Mouse (Mus musculus) heart, postnatal 36 days (tissue): ENCODE data around the gene Mybpc1. TPM values are rescaled to one million over a fixed set of nuclear protein-coding genes. Genes with fewer than 3 reads are reported as not detected.

Experiments
- DNase-seq, 2 experiments: peaks; one replicate each; pipeline ENCODE4 v3.0.0; 2021 to 2022
- intact Hi-C: fragments of 180-260 bp; cut with DNase I; formaldehyde crosslinking; loops from one replicate; pipeline ENCODE4 v1.15.1; 2025
- total RNA-seq, 2 experiments: library from RNA; stranded (reverse); gene quantifications; 2 replicates each; pipeline ENCODE4 v1.2.3; 2021

The Mybpc1 gene
- under 1 TPM; 0.39 to 0.49 TPM for total RNA-seq

- intact Hi-C loops = no loop called here
- no peak for DNase-seq
These were observed at the start of gene Mybpc1 for GRCm38 (mm10) chr10:88604943-88605342. Mybpc1 (minus strand) TSS chr10:88605152.

DNA sequence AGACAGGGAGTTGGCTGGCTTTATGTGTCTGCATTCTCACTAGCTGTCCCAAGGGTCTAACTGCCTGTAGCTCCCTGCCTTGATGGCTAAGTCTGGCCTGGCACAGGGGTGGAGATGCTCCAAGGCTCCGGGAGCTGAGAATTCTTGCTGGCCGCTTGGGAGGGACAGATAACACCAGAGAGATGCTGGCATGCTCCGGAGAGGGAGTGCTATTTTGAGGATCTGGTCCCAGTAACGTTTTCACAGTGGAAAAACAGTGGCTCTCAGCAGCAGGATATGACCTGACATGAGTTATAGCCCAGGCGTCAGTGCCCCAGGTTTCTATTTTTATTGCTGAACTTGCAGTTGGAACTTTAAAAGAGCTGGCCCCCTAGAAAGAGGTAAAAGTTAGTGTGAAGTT is 40.5 kb upstream of the Mybpc1 start:
- intact Hi-C loops = no loop called here

GRCm38 (mm10) chr10:88631330-88631953 is 26.5 kb upstream of the Mybpc1 start:
- DNase-seq = no peak

More for the DNA sequence above, 40.5 kb upstream of the Mybpc1 start:
- peak; percentile 8 to 32 for DNase-seq

DNA sequence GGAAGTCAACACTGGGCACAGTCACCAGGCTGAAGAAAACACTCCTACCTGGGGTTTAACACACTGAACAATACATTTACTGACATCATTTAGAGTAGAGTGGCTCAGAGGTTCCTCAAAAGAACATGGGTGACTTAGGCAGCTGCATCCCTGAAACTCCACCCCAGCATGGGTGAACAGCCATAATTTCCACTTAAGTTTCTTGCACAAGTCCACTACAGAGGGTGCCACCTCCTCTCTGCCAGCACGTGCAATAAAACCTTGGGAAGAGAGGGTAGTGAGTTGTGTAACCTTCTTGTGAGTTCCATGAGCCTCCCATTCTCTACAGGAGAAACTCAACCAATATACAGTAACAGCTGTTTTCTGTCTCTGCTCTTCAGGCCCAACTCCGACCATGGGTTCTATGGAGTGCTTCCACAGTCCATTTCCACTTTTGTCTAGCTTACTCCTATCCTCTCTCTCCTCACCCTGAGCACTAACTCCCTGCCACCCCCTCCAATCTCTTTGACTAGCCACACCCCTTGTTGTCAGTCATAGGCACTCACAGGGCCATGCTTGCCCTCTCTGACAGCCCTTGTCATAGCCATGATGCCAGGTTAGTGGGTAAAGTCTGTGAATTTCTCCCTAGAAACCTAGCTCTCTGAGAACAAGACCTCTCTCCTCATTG is 25.8 kb upstream of the Mybpc1 start:
- intact Hi-C loops = no loop called here
- DNase-seq = no peak

More at GRCm38 (mm10) chr10:88631330-88631953, 26.5 kb upstream of the Mybpc1 start:
- intact Hi-C loops = no loop called here

DNA sequence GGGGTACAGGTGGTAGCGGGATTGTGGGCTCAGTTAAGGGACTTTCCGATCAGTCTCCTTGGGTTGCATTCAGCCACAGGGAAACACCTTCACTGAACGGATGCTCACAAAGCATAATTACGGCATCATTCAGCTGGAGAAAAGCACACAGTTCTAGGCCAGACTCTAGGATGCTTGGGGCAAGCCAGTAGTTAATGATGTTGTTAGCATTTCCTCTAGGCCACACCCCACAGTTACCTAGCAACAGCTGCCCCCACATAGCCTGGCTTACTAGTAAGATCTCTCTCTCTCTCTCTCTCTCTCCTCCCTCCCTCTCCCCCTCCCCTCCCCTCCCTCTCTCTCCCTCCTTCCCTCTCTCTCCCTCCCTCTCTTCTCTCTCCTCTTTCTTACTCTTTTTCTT is 22.1 kb upstream of the Mybpc1 start:
- no peak for DNase-seq
- intact Hi-C loops = no loop called here

DNA sequence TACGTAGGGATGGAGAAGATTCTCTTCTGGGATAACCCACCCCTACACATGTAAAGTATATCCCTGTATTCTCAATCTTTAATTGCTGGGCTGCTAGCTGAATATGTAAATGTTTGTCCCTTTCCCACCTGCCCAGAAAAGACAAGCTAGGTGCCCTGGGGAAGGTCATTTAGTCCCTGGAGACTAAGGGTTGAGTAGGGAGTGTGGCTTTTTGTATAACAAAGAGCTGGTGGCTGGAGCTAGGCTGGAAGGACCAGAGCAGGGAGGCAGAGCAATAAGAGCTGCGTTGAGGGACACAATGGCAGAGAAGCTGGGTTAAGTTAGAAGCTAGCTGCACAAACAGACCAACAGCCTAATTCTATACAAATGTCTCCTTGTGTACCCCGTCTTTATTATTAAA is 21.2 kb upstream of the Mybpc1 start:
- no peak for DNase-seq
- intact Hi-C loops = no loop called here

DNA sequence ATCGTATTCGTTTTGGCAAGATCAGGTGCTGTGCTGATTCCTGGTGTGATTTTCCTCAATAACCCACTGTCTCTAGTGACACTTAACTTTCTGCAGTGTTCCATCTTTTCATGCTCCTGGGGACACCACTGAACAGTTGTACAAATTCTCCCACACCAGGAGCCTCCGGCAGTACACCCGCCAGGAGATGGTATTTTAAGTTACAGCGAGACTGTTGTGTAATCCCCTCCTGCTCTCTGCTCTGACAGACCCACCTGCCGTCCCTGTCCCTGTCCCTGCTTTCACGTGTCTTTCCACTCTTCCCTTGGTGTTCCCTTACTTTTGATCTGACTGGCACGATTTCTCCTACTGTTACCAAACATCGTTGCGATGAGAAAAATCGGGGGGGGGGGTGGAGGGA is 19.3 kb upstream of the Mybpc1 start:
- intact Hi-C loops = no loop called here

DNA sequence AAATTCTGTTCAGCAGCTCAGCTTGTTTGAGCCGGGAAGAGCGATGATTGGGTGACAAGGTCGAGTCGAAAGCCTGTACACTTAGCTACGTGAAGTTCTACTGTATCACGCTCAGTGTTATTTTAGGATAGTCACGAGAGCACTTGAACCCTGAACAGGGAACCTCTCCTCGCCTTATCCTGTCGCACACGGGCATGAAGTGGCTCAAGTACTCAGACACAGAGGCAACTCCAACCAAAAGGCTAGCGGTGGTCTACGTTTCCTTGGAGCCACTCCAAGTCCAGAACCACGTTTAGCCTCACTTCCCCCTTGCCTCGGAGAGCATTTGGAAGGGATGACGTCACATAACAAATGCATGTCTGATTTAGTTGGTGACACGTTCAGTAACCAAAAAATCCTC is 17.7 kb upstream of the Mybpc1 start:
- DNase-seq = peak; percentile 6 to 33
- intact Hi-C loops = no loop called here

More for the DNA sequence above, 19.3 kb upstream of the Mybpc1 start:
- DNase-seq = no peak

- DNase-seq = no peak
- intact Hi-C loops = no loop called here
These were observed 15.9 kb upstream of the Mybpc1 start for GRCm38 (mm10) chr10:88620809-88621208.

- no peak for DNase-seq
- intact Hi-C loops = no loop called here
These were observed 8.1 kb upstream of the Mybpc1 start for GRCm38 (mm10) chr10:88613051-88613450.

DNA sequence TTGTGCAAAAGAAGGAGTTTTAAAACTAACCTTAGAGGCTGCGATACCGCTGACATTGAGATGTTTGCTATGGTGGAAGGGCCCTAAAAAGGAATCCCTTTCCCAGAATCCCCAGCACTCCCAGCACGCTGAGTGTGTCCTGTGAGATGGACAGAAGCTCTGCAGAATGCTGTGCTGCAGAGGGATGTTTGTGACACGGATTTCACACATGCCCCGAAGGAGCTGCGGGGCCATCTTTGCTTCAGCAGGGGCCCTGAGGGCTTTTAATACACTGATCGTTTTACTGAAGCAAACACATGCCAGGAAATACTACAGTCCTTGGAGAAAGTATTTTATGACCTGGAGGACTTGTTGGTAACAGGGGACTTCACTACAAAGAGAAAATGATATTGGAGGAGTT is 1.7 kb upstream of the Mybpc1 start:
- no peak for DNase-seq
- intact Hi-C loops = no loop called here

DNA sequence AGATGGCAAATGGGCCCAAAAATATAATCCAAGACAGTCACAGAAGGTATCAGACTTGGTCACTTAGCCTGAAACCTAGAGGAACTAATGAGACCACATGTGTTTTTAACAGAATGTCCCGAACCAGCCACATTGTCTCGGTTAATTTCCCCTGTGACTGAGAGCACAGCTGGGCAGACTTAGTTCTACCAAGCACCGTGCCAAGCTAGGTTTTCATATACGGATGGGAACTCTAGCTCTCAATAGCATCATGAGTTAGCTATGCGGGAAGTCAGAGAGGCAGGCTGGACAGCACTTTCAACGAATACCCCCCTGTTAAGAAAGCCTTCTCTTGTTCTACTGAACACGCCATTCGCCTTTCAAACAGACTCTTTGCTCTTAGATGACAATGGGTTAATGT is 1.1 kb upstream of the Mybpc1 start:
- DNase-seq = no peak
- intact Hi-C loops = no loop called here

DNA sequence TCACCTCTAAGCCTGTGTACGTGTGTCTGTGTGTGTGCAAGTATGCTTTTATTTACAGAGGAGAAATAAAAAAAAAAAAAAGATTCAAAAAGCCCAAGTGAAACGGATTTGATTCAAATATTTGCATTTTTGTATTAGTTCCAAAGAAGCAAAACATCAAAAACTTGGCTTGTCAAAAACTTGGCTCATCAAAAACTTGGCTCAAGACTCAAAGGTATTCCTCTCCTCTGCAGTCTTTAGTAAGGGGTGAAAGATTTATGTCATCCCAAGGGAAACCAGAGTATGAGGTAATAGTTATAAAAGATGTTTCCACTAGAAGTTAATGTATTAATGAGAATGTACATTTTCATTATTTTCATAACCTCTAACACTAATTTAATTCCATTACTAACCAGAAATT is 1.2 kb downstream of the Mybpc1 start:
- DNase-seq = no peak
- intact Hi-C loops = no loop called here

- intact Hi-C loops = no loop called here
- no peak for DNase-seq
These were observed 1.7 kb downstream of the Mybpc1 start for GRCm38 (mm10) chr10:88603256-88603655.

DNA sequence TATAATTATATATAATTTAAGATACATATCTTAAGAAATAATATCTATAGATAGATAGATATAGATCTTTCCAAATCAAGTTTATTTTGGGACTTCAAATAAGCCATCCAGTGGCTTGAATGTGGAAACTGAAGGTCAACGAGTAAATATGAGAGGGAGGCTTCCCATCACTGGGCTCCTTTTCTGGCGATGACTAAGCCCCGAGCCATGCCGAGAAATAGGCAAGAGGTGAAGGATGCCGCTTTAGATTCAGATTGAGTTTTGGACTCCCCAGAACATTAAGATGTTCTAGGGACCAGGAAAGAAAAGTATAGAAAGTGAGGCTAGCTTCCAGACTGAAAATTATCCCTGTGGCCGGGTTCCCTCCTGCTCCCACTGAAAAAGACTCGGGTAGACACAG is 4.4 kb downstream of the Mybpc1 start:
- intact Hi-C loops = no loop called here

GRCm38 (mm10) chr10:88592316-88592715 is 12.6 kb downstream of the Mybpc1 start:
- DNase-seq = no peak
- intact Hi-C loops = no loop called here

More for the DNA sequence above, 4.4 kb downstream of the Mybpc1 start:
- no peak for DNase-seq

DNA sequence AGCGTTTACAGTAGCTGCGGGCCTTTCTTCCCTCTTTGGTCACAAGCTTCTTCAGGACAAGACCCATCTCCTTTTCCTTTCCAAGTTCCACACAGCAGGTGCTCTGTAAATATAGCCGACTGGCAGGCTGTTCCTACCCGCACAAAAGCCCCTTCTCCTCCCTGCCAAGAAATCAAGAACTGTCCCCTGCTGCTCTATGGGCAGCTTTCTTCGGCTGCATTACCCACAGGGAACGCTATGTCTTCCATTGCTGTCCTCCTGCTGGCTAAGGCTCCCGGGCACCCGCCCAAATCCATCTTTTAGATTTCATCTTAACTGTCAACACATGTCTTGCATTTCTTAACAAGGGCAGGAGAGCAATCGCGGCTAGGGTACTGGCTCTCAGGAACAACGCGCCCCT is 13.9 kb downstream of the Mybpc1 start:
- peak; percentile 18 for DNase-seq
- intact Hi-C loops = no loop called here

GRCm38 (mm10) chr10:88584469-88584868 is 20.5 kb downstream of the Mybpc1 start:
- intact Hi-C loops = no loop called here
- no peak for DNase-seq

- no peak for DNase-seq
- intact Hi-C loops = no loop called here
These were observed 24.2 kb downstream of the Mybpc1 start for GRCm38 (mm10) chr10:88580786-88581185.

DNA sequence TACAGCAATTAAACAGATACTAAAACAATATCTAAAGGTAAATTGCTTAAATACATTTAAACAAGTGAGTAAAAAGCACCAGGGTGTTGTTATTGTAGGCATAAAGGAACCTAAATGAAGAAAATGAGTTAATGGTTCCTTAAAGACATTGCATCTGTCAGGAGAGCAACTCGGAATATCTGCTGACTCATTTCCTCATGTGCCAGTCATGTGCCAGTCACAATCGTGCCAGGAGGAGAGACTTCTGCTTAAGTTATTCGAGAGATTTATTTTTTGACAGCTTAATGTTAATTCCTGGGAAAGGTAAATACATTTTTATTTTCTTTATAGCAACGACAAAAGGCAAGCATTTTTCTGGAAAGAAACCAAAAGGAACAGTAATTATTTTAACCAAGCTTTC is 26.3 kb downstream of the Mybpc1 start:
- peak in 1 of 2 experiments; percentile 5 for DNase-seq
- intact Hi-C loops = no loop called here

GRCm38 (mm10) chr10:88574115-88574635 is 30.8 kb downstream of the Mybpc1 start:
- intact Hi-C loops = no loop called here

GRCm38 (mm10) chr10:88572123-88572522 is 32.8 kb downstream of the Mybpc1 start:
- intact Hi-C loops = no loop called here
- no peak for DNase-seq

More at GRCm38 (mm10) chr10:88574115-88574635, 30.8 kb downstream of the Mybpc1 start:
- DNase-seq = no peak
